Mouse (Mus musculus): ENCODE data around the gene Nav1.

Nav1 gene

DNA sequence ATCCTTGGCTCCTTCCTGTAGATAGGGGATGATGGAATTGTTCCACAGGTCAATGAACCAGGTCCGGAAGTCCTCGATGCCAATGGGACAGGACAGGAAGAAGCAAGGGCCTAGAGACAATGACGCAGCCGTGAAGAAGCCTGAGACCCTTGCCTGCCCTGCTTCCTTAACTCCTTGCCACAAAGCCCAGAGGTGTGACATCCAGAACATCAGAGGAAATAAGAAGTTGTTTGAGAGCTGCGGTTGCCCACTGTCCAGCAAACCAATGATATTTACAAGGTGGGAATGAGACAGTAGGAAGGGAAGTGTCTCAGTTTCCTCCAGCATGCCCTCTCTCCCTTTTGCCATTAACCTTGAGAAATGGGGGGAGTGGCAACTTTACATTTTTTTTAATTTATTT is 158.2 kb downstream of the Nav1 start:
- DNase-seq (ENCODE audit: low read depth, low spot score), result no peak

DNA sequence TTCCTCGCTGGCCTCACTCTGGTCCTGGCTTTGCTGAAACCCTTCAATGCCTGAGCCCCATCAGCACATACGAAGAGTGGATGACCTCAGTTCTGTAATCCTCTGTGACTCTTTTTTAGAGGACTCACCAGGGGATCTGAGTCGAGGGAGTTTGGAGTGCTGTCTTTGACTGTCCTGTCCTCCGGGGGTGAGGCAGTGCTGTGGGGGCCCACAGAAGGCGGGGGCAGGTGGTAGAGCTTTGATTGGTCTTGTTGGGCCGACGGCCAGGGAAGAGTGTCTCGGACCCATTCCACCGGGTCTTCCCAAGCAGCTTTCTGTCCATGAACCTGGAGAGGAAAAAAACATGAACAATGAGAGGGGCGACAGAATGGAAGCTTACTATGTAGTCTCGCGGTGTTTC is 163.6 kb downstream of the Nav1 start:
- DNase-seq (ENCODE audit: low read depth, low spot score), result no peak

DNA sequence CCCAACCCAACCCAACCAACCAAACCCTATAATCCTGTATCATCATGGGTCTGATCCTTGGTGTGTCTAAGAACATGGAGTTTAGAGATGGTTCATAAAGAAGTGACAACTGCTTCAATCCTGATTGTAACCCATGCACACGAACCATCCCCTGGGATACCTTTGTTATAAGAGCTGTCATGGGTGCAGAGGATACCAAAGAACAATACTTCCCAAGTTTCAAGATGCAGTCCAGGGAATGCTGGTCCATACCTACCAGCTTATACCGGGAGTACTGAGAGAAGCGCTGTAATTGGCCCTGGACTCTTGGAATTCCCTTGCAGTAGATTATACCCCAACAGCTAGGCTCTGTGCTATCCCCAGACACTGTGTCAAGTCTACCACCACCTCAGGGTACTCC is 165.2 kb downstream of the Nav1 start:
- DNase-seq (ENCODE audit: low read depth, low spot score), result no peak

DNA sequence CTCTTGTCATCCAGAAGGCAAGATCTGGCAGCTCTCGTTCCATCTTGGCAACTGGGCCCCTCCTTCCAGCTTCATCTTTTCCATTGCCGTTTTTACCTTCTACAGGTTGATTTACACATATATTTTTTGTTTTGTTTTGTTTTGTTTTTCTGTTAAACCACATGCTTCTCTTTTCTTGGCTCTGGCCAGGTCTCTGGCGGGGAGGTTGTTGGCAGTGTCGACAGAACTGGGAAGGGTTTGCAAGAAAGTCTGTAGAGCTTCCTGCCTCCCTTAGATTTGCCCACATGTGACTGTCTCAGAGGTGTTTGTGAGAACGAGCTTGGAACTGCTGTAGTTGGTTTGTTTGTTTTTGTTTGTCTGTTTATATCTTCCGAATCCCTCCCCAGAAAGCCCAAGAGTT is 166.1 kb downstream of the Nav1 start:
- DNase-seq (ENCODE audit: low read depth, low spot score), result no peak

DNA sequence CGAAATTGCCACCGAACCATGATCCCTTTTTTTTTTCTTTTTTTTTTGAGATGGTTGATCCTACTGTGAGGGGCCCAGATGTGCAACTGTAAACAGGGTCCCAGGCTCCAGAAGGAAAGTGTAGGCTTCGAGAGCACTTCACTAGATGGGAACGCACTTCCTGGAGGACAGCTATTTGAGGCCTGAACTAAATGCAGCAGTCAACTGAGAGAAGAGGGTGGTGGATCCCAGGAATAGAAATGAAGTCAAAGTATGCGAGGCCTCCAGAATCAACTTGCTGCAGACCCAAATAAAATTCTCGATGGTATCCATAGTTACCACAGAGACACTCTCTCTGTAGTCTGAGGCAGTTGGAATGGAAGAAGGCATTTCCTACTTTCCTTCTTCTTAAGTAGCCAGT is 168.3 kb downstream of the Nav1 start:
- no peak for DNase-seq (ENCODE audit: low read depth, low spot score)

DNA sequence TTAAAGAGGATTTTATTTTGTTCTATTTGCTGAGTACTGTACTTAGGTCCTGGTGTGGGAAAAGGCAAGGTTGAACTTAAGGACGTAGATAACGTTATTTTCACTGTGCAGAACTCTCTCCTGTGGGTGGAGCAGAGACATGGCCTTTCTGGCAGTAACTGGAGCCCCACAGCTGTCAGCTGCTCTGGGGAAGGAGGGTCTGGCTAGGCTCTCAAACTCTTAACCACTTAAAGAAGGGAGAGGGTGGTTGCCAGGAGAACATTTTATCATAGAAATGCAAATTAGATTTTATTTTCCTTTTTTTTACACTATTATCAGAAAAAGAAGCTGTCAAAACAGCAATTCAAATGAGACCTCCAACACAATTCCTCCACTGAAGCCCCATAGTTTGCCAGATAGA is 171.3 kb downstream of the Nav1 start:
- no peak for DNase-seq (ENCODE audit: low read depth, low spot score)

DNA sequence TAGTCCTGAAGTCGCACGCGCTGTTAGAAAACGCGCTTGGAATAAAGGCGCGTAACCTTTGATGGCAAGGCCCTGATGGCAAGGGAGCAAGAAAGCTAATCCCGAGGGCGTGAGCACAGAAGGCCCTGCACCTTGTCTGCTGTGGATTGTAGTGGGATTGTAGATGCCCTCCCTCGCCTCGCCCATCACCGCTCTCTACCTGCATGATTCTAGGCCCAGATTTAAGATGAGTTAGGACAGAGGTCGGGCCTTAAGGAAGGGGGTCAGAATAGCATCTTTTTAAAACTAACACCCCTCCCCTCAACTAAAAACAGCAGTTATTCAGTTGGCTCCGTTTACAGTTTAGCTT is 176.5 kb downstream of the Nav1 start:
- no peak for DNase-seq (ENCODE audit: low read depth, low spot score)

DNA sequence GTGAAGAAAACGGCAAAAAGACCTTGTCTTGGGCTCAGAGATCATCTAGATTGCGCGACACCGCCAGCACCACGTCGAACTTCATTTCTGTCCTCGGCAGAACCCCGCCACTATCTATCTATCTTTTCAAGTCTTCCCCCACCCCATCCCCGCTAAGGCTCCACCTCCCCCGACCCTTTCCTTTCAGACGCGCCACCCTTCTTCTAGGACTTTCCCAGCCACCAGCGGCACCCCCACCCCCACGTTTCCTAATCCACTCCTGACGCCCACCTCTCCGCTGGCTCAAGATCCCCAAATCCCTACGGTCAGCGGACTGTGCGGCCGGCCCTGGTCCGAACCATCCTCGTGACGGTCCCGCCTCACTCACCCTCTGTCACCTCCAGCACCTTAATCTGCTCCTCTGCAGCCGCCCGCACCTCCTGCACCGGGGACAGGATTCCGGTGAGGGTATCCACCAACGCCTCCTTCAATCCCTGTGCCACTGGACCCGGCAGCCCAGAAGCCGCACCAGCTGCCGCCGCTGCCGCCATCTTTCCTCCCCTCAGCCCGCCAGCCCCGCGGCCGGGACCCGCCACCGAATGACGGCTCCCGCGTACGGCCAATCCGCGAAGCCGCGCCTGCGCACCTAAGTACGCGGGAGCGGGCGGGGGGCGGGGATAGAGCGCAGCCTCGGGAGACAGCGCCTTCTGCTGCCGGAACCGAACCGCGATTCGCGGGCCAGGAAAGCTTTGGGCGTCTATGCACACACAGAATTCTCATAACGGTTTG is 177.0 kb downstream of the Nav1 start, which contains the start of gene Ipo9:
Gene Ipo9 (minus strand): TSS at position 599 of the 768 bp plus-strand sequence.
- peak; percentile 97 for DNase-seq (ENCODE audit: low read depth, low spot score)

DNA sequence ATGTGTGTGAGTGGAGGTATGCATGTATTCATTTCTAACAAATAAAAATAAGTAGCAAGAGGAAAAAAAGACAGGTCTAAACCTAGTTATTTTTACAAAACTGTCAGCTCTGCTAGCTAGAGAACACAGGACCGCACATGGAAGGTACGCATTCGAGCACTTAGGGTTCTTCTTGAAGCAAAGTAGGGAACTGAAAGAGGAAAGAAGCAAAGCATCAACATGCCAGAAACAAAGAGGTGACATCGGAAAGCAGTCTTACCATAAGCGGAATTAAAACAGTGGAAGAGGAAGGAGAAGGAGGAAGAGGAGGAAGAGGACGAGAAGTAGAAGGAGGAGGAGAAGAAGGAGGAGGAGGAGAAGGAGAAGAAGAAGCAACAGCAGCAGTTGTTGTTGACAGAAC is 179.7 kb downstream of the Nav1 start:
- DNase-seq (ENCODE audit: low read depth, low spot score), result no peak

DNA sequence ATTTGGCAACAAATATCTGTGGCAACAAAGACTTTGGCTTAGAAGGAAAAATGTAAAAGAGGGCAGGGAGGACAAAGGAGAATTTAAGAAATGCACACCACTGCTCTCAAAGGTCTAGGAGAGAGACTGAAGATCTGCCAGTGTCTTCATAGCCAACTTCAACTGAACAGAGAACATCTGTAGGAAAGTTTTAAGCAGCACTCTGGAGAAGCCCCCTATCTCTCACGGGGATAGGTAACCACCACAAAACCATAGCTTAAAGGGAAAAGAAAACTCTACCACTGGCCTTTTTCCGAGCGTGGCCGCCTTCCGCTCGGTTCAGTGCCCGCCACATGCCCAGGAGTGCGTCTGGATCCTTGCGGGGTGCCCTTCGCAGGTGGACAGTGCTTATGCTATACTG is 180.4 kb downstream of the Nav1 start:
- no peak for DNase-seq (ENCODE audit: low read depth, low spot score)

DNA sequence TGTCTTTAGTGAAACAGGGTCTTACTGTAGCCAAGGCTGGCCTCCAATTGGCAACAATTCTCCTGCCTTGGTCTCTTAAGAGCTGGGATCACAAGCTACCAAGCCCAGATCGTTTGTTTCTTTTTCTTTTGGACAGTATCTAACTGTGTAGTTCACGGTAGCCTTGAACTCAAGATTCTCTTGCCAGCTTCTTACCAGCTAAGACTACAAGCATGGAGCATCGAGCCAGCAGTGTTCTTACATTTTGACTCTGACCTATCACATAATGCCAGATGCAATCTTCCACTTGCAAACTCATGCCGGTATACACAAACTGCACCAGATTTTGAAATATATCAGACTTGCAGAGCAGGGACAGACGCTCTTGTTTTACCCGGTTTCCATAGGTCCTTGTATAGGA is 184.3 kb downstream of the Nav1 start:
- no peak for DNase-seq (ENCODE audit: low read depth, low spot score)

DNA sequence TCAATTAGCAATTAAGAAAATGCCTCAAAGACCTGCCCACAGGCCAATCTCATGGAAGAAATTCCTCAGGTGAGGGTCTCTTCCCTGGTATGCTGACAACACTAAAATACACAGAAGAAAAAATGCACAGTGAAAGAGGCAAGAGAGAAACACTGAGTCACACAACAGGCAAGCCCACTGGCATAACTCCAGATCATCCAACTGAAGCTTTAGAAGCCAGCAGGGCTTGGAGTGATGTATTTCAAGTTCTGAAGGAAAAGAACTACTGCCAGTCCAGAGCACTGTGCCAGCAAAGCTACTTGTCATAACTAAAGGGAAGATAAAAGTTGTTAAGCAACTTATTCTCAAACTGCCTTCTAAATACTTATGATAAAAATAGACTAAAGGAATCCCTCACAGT is 193.1 kb downstream of the Nav1 start:
- DNase-seq (ENCODE audit: low read depth, low spot score), result no peak

DNA sequence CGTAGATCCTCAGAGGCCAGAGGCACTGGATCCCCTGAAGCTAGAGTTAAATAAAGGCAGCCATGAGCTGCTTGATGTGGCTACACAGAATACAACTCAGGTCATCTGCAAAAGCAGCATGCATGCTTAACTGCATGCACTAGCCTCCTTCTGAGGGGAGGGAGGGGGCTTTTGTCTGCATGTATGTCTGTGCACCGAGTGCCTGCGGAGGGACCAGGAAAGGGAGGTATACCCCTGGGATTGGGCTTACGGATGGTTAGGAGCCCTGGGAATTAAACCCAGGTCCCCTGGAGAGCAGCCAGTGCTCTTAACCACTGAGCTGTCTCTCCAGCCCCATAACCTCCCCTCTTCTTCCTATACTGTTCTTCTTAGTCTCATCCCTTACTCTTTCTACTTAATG is 195.0 kb downstream of the Nav1 start:
- no peak for DNase-seq (ENCODE audit: low read depth, low spot score)

DNA sequence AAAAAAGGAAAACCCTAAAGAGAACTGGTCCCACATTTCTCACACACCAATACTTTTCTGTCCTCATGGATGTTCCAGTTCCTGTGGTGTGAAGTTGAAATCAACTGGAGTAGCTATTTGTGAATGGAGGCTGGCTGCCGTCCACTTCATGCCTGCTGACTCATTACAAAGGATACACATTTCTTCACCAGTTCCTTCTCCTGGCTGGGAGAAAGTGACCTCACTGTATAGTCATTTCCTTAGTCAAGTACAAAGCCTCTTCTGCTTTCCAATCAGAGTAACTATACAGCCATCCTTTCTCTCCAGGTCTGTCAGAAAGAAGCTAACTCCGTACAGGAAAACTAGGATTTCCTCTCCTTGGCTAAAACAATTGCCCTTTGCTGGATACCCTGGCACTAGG is 196.1 kb downstream of the Nav1 start:
- DNase-seq (ENCODE audit: low read depth, low spot score), result no peak

DNA sequence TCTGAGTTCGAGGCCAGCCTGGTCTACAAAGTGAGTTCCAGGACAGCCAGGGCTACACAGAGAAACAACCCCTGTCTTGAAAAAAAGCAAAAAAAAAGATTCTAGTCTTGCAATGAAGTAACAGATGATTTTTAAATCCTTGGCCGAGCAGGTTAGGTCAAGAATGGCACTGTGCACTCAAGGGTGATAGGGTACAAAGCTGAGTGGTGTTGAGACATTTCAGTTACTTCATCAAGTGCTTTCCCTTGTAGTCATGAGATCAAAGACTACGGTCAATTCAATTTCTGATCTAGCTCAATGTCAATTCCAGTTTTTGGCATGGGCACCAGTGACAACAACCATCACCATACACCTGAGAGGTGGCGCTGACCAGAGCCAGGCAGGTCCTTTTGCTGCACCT is 198.1 kb downstream of the Nav1 start:
- no peak for DNase-seq (ENCODE audit: low read depth, low spot score)

DNA sequence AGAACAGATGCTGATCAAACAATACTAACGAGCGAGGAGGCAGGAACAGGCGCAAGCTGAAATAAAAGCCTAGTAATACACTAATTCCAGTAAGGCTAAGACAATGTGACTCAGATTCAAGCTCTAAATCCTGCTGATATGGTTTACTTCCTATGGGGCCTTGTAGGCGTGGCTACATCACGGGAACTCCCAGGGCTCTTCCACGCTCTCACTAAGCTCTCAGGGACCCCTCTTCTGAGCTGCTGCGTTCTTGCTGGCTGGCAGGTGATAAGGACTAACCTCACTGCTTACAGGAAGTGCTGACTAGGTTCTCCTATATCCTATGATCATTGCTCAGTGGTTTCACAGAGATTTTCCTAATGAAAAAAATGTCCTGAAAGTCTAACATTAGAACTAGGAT is 201.7 kb downstream of the Nav1 start:
- DNase-seq (ENCODE audit: low read depth, low spot score), result no peak

DNA sequence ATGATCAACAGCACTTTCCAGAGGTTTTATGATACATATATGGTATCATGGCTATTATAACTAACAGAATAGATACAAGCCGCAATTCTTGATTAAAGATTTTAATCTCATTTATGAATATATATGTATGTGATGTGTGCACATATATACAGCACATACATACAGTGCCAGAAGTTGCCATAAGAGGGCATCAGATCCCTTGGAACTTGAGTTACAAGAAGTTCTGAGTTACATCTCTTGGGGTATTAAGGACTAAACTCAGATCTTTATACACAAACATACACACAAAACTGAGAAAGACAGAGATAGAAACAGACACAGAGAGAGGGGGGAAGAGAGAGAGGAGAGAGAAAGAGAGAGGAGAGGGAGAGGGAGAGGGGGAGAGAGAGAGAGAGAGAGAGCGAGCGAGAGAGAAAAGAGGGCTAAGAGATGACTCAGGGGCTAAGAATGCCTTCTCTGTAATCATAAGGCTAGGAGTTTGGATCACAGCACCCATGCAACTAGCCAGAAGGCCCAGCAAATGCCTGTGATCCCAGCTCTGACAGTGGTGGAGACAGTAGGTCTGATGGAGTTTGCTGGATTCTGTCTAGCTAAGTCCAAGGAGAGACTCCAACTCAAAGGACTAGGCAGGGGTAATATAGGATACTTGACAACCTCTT is 205.5 kb downstream of the Nav1 start:
- DNase-seq (ENCODE audit: low read depth, low spot score), result peak; percentile 15

DNA sequence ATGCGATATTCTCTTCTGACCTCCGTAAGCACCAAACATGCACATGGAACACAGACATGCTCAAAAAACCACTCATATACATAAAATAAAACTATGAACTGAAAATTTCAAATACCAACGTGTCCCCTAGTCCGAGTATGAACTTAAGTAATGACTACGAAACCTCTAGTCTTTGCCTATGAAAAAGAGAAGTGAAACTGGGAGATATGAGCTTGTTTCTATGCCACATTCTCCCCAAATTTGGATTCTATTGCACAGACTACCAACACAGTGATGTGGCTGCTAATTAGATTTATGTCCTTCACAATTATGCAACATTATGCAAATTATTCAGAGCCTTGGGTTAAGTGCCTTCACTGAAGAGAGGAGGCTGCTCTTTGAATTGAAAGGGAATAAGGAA is 207.6 kb downstream of the Nav1 start:
- DNase-seq (ENCODE audit: low read depth, low spot score), result no peak

DNA sequence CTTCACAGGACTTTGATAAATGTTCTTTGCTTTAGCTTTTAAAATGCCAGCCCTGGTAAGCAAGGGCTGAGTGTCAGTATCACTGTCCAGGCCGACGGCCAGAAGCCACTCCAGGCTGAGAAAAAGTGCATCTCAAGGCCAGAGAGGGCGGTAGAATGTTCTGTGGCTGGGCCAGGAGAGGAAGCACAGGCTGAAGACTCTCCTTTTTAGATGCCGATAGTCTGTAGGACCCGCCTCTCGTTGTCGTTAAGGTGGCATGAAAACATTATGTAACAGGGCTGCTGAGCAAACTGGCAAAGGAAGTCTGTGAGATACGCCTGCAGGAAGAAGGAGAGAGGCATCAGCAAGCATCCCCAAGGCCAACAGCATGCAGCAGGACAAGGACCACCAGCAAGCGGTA is 221.9 kb downstream of the Nav1 start:
- DNase-seq (ENCODE audit: low read depth, low spot score), result no peak
